Mouse (Mus musculus): ENCODE measurements around the gene Cyth1. TPM values are rescaled to one million over a fixed set of nuclear protein-coding genes. Genes with fewer than 3 reads are reported as not detected.

Gene Cyth1
- polyA plus RNA-seq, 1 experiment from 2014 or later, result 9.3 TPM

GRCm38 (mm10) chr11:118211749-118212635, 36.4 kb downstream of the Cyth1 start:
- no peak overlapping the region for H3K9ac ChIP-seq (ENCODE audit: low read length)
- WGBS, result 61% methylated on average over 10 of the region's 10 CpGs
- H3K4me2 ChIP-seq (ENCODE audit: low read length), result 0 out of 2 replicates have a peak overlapping the region, but pooled peaks have one; percentile 6
- no peaks in the 10 kb centered on the region for H3K36me3 ChIP-seq (ENCODE audit: control insufficient read depth, insufficient read depth, low read length)
- no peak overlapping the region for H3K4me3 ChIP-seq (ENCODE audit: low read depth, low read length)
- peaks cover 52% of the 10 kb centered on the region for H3K4me1 ChIP-seq (replicated peaks; ENCODE audit: control insufficient read depth, insufficient read depth, low read length)
- no peak overlapping the region; the same call in 1 of the 2 replicates for H3K27ac ChIP-seq (ENCODE audit: low read depth)
- H3K9me3 ChIP-seq (ENCODE audit: control insufficient read depth, low read length), result no peaks in the 10 kb centered on the region
- no peak for ATAC-seq (replicated peaks; ENCODE audit: low FRiP score, low TSS enrichment, low read depth)
- DNase-seq (ENCODE audit: low spot score), result no peak
- H3K27me3 ChIP-seq (replicated peaks; ENCODE audit: control insufficient read depth, insufficient read depth, low read length), result no peaks in the 10 kb centered on the region

DNA sequence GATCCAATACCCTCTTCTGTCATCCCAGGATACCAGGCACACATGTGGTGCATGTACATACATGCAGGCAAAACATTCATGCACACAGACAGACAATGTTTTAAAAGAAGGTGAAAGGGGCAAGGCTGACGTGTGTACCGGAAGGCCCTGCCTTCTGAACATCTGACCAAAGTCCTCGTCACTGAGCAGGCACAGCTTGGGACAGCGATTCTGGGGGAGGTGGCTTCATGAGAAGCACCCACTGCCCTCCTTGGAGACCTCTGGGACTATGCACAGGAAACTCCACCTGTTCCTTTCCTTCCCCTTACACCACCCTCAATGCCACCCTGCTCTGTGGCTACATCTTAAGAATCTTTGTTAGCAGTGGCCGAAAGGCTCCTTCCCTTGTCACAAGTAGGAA, 37.4 kb downstream of the Cyth1 start:
- Histone ChIP-seq H3K4me2 (ENCODE audit: low read length) (no peak overlapping the region), H3K27me3 (replicated peaks; ENCODE audit: control insufficient read depth, insufficient read depth, low read length) (no peaks in the 10 kb centered on the region), H3K27ac (ENCODE audit: low read depth) (no peak overlapping the region), H3K36me3 (ENCODE audit: control insufficient read depth, insufficient read depth, low read length) (no peaks in the 10 kb centered on the region), H3K4me3 (ENCODE audit: low read depth, low read length) (no peak overlapping the region), H3K4me1 (replicated peaks; ENCODE audit: control insufficient read depth, insufficient read depth, low read length) (peaks cover 51% of the 10 kb centered on the region), H3K9me3 (ENCODE audit: control insufficient read depth, low read length) (no peaks in the 10 kb centered on the region), H3K9ac (ENCODE audit: low read length) (no peak overlapping the region)
- WGBS, result 82% methylated on average over 5 of the region's 5 CpGs
- ATAC-seq (replicated peaks; ENCODE audit: low FRiP score, low TSS enrichment, low read depth), result no peak
- DNase-seq (ENCODE audit: low spot score), result no peak

DNA sequence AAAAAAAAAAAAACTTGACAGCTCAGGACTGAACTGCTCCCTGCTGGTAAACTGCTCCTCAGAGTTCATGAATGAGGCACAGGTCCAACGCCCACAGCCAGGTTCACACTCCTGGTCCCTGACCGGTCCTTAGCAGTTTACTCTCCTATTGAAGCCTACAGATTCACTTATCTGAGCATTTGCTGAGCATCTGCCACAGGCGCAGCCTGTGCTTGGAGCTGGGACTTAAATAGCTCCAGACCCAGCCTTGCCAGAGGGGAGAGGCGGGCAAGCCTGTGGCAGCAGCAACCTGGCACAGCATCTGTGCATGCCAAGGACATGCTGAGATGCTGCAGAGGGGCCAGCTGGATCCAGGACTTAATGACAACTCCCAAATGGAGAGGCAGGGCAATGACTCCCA, 38.3 kb downstream of the Cyth1 start:
- no peak overlapping the region for H3K4me3 ChIP-seq (ENCODE audit: low read depth, low read length)
- DNase-seq (ENCODE audit: low spot score) (no peak), ATAC-seq (replicated peaks; ENCODE audit: low FRiP score, low TSS enrichment, low read depth) (no peak)
- no peak overlapping the region for H3K27ac ChIP-seq (ENCODE audit: low read depth)
- 85% methylated on average over 4 of the region's 4 CpGs for WGBS
- no peaks in the 10 kb centered on the region for H3K9me3 ChIP-seq (ENCODE audit: control insufficient read depth, low read length)
- H3K9ac ChIP-seq (ENCODE audit: low read length), result no peak overlapping the region
- peaks cover 49% of the 10 kb centered on the region for H3K4me1 ChIP-seq (replicated peaks; ENCODE audit: control insufficient read depth, insufficient read depth, low read length)
- no peaks in the 10 kb centered on the region for H3K36me3 ChIP-seq (ENCODE audit: control insufficient read depth, insufficient read depth, low read length)
- no peaks in the 10 kb centered on the region for H3K27me3 ChIP-seq (replicated peaks; ENCODE audit: control insufficient read depth, insufficient read depth, low read length)
- H3K4me2 ChIP-seq (ENCODE audit: low read length), result no peak overlapping the region

- ATAC-seq (replicated peaks; ENCODE audit: low FRiP score, low TSS enrichment, low read depth), result no peak
- no peaks in the 10 kb centered on the region for H3K9me3 ChIP-seq (ENCODE audit: control insufficient read depth, low read length)
- H3K27ac ChIP-seq (ENCODE audit: low read depth), result peak overlapping the region; percentile 57; the same call in 1 of the 2 replicates
- 48% methylated on average over 3 of the region's 3 CpGs for WGBS
- H3K4me1 ChIP-seq (replicated peaks; ENCODE audit: control insufficient read depth, insufficient read depth, low read length), result peaks cover 49% of the 10 kb centered on the region
- no peak overlapping the region for H3K4me3 ChIP-seq (ENCODE audit: low read depth, low read length)
- no peaks in the 10 kb centered on the region for H3K36me3 ChIP-seq (ENCODE audit: control insufficient read depth, insufficient read depth, low read length)
- no peaks in the 10 kb centered on the region for H3K27me3 ChIP-seq (replicated peaks; ENCODE audit: control insufficient read depth, insufficient read depth, low read length)
- no peak overlapping the region for H3K4me2 ChIP-seq (ENCODE audit: low read length)
- no peak for DNase-seq (ENCODE audit: low spot score)
- H3K9ac ChIP-seq (ENCODE audit: low read length), result no peak overlapping the region
Measured at GRCm38 (mm10) chr11:118209376-118209775, 39.0 kb downstream of the Cyth1 start.

DNA sequence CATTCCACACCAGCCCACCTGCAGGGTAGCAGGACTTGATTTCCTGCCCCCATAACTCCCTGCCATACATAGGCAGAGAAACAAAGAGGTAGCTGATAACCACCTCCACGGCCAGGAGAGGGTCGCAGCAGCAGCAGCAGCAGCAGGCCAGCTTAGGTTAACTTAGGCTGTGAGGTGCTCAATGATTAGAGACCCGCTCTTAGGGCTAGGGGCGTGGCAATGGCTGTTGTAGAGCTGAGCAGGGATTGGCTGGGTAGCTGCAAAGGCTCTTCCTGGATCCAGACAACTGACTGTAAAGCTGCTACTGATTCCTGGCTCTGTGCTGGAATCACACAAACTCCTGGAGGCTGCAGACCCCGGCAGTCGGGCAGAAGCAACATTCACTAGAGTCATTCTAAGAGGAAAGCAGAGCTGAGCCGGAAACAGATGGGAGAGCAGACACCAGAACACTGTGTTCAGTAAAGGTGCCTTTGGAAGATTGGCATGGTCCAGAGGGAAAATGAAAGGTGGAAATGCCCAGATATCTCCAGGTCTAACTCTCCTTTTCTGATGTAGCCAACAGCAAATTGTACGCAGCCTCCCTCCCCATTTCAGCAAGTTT, 39.6 kb downstream of the Cyth1 start:
- WGBS, result 17% methylated on average over 8 of the region's 8 CpGs
- H3K4me1 ChIP-seq (replicated peaks; ENCODE audit: control insufficient read depth, insufficient read depth, low read length), result peaks cover 49% of the 10 kb centered on the region
- H3K9ac ChIP-seq (ENCODE audit: low read length), result no peak overlapping the region; the same call in 1 of the 2 replicates

DNA sequence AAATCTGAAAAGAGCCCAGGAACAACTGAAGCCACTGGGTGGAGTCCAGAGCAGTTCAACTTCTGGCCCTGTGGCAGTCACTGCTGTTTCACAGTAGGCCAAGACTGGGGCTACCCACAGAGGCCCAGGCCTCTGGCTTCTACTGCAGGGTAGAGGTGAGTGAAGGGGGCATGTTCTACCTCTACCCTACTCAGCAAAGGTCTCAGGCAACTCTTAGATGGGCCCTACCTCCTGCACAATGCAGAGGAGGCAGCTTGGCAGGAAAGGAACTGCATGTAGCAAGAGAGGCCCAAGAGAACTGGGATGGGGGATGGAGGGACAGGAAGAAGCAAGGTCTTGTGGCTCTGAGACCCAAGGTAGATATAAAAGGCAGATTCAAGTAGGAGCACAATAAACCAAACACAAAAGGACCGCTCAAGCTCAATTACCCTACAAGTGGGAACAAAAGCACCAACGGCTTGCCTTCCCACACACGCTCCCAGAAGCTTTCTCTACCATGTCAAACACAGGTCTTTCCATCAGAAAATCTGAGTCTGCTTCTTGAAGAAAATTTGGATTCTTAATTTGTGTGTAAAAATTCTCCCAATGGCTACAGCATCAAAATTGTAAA, 40.9 kb downstream of the Cyth1 start:
- Histone ChIP-seq H3K4me3 (ENCODE audit: low read depth, low read length) (no peak overlapping the region), H3K4me1 (replicated peaks; ENCODE audit: control insufficient read depth, insufficient read depth, low read length) (peaks cover 55% of the 10 kb centered on the region), H3K36me3 (ENCODE audit: control insufficient read depth, insufficient read depth, low read length) (no peaks in the 10 kb centered on the region), H3K27me3 (replicated peaks; ENCODE audit: control insufficient read depth, insufficient read depth, low read length) (no peaks in the 10 kb centered on the region), H3K9me3 (ENCODE audit: control insufficient read depth, low read length) (no peaks in the 10 kb centered on the region), H3K27ac (ENCODE audit: low read depth) (no peak overlapping the region), H3K4me2 (ENCODE audit: low read length) (no peak overlapping the region), H3K9ac (ENCODE audit: low read length) (no peak overlapping the region)
- DNase-seq (ENCODE audit: low spot score) (no peak), ATAC-seq (replicated peaks; ENCODE audit: low FRiP score, low TSS enrichment, low read depth) (no peak)
- 89% methylated on average over 3 of the region's 3 CpGs for WGBS

More for the DNA sequence above, 39.6 kb downstream of the Cyth1 start:
- Histone ChIP-seq H3K36me3 (ENCODE audit: control insufficient read depth, insufficient read depth, low read length) (no peaks in the 10 kb centered on the region), H3K27ac (ENCODE audit: low read depth) (peak overlapping the region; percentile 57), H3K4me3 (ENCODE audit: low read depth, low read length) (no peak overlapping the region), H3K27me3 (replicated peaks; ENCODE audit: control insufficient read depth, insufficient read depth, low read length) (no peaks in the 10 kb centered on the region), H3K9me3 (ENCODE audit: control insufficient read depth, low read length) (no peaks in the 10 kb centered on the region), H3K4me2 (ENCODE audit: low read length) (no peak overlapping the region)
- no peak for DNase-seq (ENCODE audit: low spot score)
- 0 out of 2 replicates have a peak, but pooled peaks have one; percentile 56 for ATAC-seq (replicated peaks; ENCODE audit: low FRiP score, low TSS enrichment, low read depth)

GRCm38 (mm10) chr11:118206267-118206666, 42.1 kb downstream of the Cyth1 start:
- Histone ChIP-seq H3K27me3 (replicated peaks; ENCODE audit: control insufficient read depth, insufficient read depth, low read length) (no peaks in the 10 kb centered on the region), H3K36me3 (ENCODE audit: control insufficient read depth, insufficient read depth, low read length) (no peaks in the 10 kb centered on the region), H3K9me3 (ENCODE audit: control insufficient read depth, low read length) (no peaks in the 10 kb centered on the region), H3K4me3 (ENCODE audit: low read depth, low read length) (no peak overlapping the region), H3K9ac (ENCODE audit: low read length) (no peak overlapping the region), H3K4me1 (replicated peaks; ENCODE audit: control insufficient read depth, insufficient read depth, low read length) (peaks cover 58% of the 10 kb centered on the region), H3K27ac (ENCODE audit: low read depth) (no peak overlapping the region), H3K4me2 (ENCODE audit: low read length) (no peak overlapping the region)
- no peak for ATAC-seq (replicated peaks; ENCODE audit: low FRiP score, low TSS enrichment, low read depth)
- DNase-seq (ENCODE audit: low spot score), result no peak
- 47% methylated on average over 3 of the region's 3 CpGs for WGBS

DNA sequence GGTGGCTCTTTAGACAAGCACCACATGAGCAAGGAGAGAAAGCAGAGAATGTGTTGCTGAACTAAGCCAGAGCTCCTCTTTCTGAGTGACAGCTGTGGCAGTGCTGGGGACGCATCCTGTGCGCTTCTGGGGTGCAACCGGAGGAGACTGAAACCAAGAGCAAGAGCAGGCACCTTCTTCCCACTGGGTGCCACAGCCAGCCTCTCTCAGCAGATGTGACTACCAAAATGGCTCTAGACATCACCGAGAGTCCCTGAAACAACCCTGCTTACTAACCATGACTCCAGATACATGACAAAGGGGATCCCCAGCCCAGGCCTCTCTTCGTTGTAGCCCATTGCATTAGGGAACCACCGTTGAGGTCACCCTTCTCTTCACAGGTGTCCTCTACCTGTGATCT, 44.9 kb downstream of the Cyth1 start:
- Histone ChIP-seq H3K9ac (ENCODE audit: low read length) (no peak overlapping the region), H3K27me3 (replicated peaks; ENCODE audit: control insufficient read depth, insufficient read depth, low read length) (no peaks in the 10 kb centered on the region), H3K4me1 (replicated peaks; ENCODE audit: control insufficient read depth, insufficient read depth, low read length) (peaks cover 55% of the 10 kb centered on the region), H3K9me3 (ENCODE audit: control insufficient read depth, low read length) (no peaks in the 10 kb centered on the region), H3K27ac (ENCODE audit: low read depth) (peak overlapping the region; percentile 63), H3K4me2 (ENCODE audit: low read length) (peak overlapping the region; percentile 81; the same call in 1 of the 2 replicates), H3K4me3 (ENCODE audit: low read depth, low read length) (no peak overlapping the region), H3K36me3 (ENCODE audit: control insufficient read depth, insufficient read depth, low read length) (no peaks in the 10 kb centered on the region)
- DNase-seq (ENCODE audit: low spot score) (no peak), ATAC-seq (replicated peaks; ENCODE audit: low FRiP score, low TSS enrichment, low read depth) (no peak)
- WGBS, result 90% methylated on average over 6 of the region's 6 CpGs

Data from intestine, embryonic 14.5 days (tissue).